Mouse (Mus musculus) layer of hippocampus, postnatal 36 days (tissue): Measurements from ENCODE around the gene Pak6. TPM values are rescaled to one million over a fixed set of nuclear protein-coding genes. Genes with fewer than 3 reads are reported as not detected.

ENCODE experiments used
- DNase-seq, 2 experiments: peaks; one replicate each; pipeline ENCODE4 v3.0.0; 2022
- total RNA-seq, 2 experiments: library from RNA; stranded (reverse); gene quantifications; 2 replicates each; pipeline ENCODE4 v1.2.3; 2021

Gene Pak6
- total RNA-seq, 2 experiments from 2014 or later, result 50.0 to 55.4 TPM

- DNase-seq, result no peak
These were observed 2.5 kb downstream of the Pak6 start for GRCm38 (mm10) chr2:118665616-118666015.

GRCm38 (mm10) chr2:118667181-118667580 is 4.1 kb downstream of the Pak6 start:
- no peak for DNase-seq

GRCm38 (mm10) chr2:118669245-118669644 is 6.1 kb downstream of the Pak6 start:
- no peak for DNase-seq

GRCm38 (mm10) chr2:118669785-118670184 is 6.7 kb downstream of the Pak6 start:
- DNase-seq, result no peak

GRCm38 (mm10) chr2:118671728-118672127 is 8.6 kb downstream of the Pak6 start:
- DNase-seq, result no peak

- DNase-seq, result no peak
These were observed 10.8 kb downstream of the Pak6 start for GRCm38 (mm10) chr2:118673686-118674465.

GRCm38 (mm10) chr2:118674500-118674899 is 11.4 kb downstream of the Pak6 start:
- no peak for DNase-seq

GRCm38 (mm10) chr2:118676839-118677741 is 14.0 kb downstream of the Pak6 start:
- DNase-seq, result peak in 1 of 2 experiments; percentile 47

- DNase-seq, result no peak
These were observed 14.7 kb downstream of the Pak6 start for GRCm38 (mm10) chr2:118677817-118678216.

GRCm38 (mm10) chr2:118679577-118679976 is 16.5 kb downstream of the Pak6 start:
- no peak for DNase-seq

GRCm38 (mm10) chr2:118680926-118681325 is 17.8 kb downstream of the Pak6 start:
- no peak for DNase-seq

GRCm38 (mm10) chr2:118682544-118683260 is 19.6 kb downstream of the Pak6 start:
- DNase-seq, result no peak

- DNase-seq, result no peak
These were observed 22.0 kb downstream of the Pak6 start for GRCm38 (mm10) chr2:118685088-118685487.

GRCm38 (mm10) chr2:118686693-118687092 is 23.6 kb downstream of the Pak6 start:
- no peak for DNase-seq

- DNase-seq, result no peak
These were observed 24.7 kb downstream of the Pak6 start for GRCm38 (mm10) chr2:118687791-118688190.

- no peak for DNase-seq
These were observed 26.8 kb downstream of the Pak6 start for GRCm38 (mm10) chr2:118689875-118690274.

GRCm38 (mm10) chr2:118693370-118693966 is 30.4 kb downstream of the Pak6 start:
- no peak for DNase-seq

- DNase-seq, result peak in 1 of 2 experiments; percentile 64
These were observed 32.7 kb downstream of the Pak6 start for GRCm38 (mm10) chr2:118695677-118696232.

- no peak for DNase-seq
These were observed 33.6 kb downstream of the Pak6 start for GRCm38 (mm10) chr2:118696451-118697308.

- DNase-seq, result no peak
These were observed 34.3 kb downstream of the Pak6 start for GRCm38 (mm10) chr2:118697311-118697877.

GRCm38 (mm10) chr2:118697955-118698354 is 34.9 kb downstream of the Pak6 start:
- no peak for DNase-seq
